Mouse (Mus musculus) cerebellum, adult 8-10 months (tissue): Measurements from ENCODE around the gene Klk12.

Source experiments
- DNase-seq: peaks from one replicate; pipeline ENCODE4 v3.0.0; 2022

Gene Klk12

DNA sequence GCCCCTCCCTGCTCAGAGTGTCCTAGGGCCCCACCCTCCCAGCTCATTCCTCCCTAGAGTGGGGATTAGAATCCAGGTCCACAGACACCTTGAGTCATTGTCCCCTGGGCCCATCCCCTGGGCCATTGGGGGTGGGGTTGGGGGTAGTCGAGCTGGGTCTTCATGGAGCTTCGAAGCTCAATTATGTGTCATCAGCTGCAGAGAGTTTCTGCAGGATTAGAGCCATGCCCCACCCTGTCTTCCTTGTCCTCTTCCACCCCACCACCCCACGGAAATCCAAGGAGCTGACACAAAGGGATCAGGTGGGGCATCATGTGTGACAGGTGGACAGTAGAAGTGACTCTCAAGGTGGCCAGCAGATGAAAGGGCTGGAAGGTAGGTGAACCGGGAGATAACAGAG is at the start of gene Klk12:
TSS of gene Klk12 (plus strand) at position 301 of the 400 bp plus-strand sequence.
- no peak for DNase-seq

GRCm38 (mm10) chr7:43747788-43748187 is 20.9 kb upstream of the Klk12 start:
- DNase-seq, result no peak

DNA sequence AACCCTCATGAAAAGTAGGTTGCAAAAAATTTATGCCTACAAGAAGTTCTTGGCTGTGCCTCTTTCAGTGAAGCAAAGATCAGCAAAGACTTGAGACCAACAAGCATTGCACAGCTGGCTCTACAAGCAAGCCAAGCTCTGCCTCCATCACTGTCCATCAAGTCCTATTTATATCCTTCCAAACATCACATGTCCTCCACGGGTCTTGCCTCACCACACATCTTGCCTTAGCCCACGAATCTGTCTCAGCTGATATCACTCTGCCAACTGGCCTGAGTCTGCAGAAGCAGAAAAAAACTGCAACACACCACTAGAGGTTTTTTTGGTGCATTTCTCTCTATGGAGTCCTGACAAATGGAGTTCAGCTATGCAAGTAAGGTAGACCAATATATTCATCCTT is 15.9 kb upstream of the Klk12 start:
- DNase-seq, result no peak

- DNase-seq, result no peak
Observed at GRCm38 (mm10) chr7:43766484-43766883, 2.2 kb upstream of the Klk12 start.

- DNase-seq, result no peak
Observed at GRCm38 (mm10) chr7:43769636-43770035, 939 bp downstream of the Klk12 start.

- no peak for DNase-seq
Observed at GRCm38 (mm10) chr7:43770701-43771100, 2.0 kb downstream of the Klk12 start.

DNA sequence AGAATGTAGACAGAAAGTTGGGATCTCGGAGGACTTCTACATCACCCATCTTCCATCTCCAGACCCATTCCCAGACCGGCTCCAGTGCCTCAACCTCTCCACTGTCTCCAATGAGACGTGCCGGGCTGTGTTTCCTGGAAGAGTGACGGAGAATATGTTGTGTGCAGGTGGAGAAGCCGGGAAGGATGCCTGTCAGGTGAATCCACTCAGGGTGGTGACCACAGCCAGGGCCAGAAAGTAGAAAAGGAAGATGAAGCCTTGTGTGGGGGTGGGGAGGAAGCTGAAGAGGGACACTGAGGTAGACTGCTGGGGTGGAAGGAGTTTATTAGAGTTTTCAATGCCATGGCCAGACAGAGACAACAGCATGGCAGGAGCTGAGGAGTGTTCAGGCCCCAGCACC is 3.2 kb downstream of the Klk12 start:
- DNase-seq, result no peak

GRCm38 (mm10) chr7:43772901-43773300 is 4.2 kb downstream of the Klk12 start:
- no peak for DNase-seq

DNA sequence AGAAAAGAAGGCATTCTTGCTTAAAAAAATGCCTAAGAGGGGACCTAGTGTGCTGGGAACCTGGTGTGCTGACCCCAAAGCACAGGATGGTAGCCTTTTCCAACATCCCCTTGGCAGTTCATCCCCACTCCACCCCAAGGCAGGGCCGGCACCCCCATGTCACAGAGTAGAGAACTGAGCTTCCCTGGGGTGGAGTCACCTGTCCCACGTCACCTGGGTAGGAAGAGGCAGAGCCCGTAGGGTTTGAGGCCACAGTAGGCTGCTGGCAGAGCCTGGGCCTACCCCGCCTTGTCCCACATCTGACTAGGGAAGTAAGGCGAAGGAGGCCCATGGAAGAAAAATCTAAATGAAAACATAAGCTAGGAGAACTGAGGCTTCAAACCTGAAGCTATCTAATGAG is 5.7 kb downstream of the Klk12 start, which contains the start of gene Klk11:
TSS of gene Klk11 (plus strand) at position 241 of the 400 bp plus-strand sequence.
- DNase-seq, result no peak

GRCm38 (mm10) chr7:43774802-43775201 is 6.1 kb downstream of the Klk12 start:
- DNase-seq, result no peak

GRCm38 (mm10) chr7:43775311-43776057 is 6.8 kb downstream of the Klk12 start:
- no peak for DNase-seq

- no peak for DNase-seq
Observed at GRCm38 (mm10) chr7:43776506-43776905, 7.8 kb downstream of the Klk12 start.

DNA sequence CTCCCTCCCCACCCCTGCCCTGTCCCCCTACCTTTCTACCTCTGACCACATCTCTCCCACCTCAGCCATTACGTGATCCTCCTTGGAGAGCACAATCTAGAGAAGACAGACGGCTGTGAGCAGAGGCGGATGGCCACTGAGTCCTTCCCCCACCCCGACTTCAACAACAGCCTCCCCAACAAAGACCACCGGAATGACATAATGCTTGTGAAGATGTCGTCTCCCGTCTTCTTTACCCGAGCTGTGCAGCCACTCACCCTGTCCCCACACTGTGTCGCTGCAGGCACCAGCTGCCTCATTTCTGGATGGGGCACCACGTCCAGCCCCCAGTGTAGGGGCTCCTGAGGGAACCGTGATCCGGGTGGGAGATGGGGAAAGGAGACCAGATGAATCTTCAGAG is 8.7 kb downstream of the Klk12 start:
- DNase-seq, result no peak

- no peak for DNase-seq
Observed at GRCm38 (mm10) chr7:43778176-43778970, 9.7 kb downstream of the Klk12 start.

- no peak for DNase-seq
Observed at GRCm38 (mm10) chr7:43780241-43780640, 11.5 kb downstream of the Klk12 start.

GRCm38 (mm10) chr7:43780746-43781145 is 12.0 kb downstream of the Klk12 start, which contains the start of gene Klk10:
Gene Klk10 (plus strand): TSS chr7:43781035.
- DNase-seq, result no peak

DNA sequence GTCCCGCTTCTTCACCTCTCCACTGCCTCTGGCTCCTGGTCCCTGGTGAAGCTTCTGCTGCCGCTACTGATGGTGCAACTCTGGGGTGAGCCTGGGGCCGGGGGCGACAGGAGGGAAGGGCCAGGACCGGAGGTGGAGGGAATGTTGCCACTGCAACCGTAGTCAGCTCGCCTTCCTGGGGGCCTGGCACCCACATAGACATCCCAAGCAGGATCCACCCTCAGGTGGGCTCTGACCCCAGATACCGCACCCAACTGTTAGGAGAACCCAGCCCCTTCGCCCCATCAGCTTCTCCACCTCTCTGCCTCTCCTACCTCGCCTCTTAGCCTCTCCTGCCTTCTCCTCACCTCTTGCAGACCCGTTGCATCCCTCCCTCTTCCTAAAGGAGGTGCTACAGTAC is 12.8 kb downstream of the Klk12 start:
- no peak for DNase-seq

- peak; percentile 7 for DNase-seq
Observed at GRCm38 (mm10) chr7:43782275-43783265, 13.9 kb downstream of the Klk12 start.

GRCm38 (mm10) chr7:43785286-43785685 is 16.6 kb downstream of the Klk12 start:
- no peak for DNase-seq

- no peak for DNase-seq
Observed at GRCm38 (mm10) chr7:43788096-43788495, 19.4 kb downstream of the Klk12 start.

- no peak for DNase-seq
Observed at GRCm38 (mm10) chr7:43789295-43789694, 20.6 kb downstream of the Klk12 start.

DNA sequence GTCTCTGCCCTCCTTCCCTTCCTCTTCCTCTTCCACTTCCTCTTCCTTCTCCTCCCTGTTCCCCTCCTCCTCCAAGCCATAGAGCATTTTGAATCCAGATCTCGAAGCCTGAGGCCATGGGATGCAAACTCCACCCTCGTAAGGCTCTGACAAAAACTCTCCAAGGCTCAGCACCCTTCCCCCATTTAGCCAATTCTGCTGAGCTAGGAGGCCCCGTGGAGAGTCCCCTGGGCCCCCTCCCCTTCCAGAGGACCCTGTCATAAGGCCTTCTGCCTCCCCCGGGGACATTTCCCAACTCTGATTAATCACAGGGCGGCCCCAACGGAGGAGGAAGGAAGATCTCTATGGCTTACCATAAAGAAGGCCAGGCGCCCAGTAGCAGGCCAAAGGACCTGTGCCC is 22.9 kb downstream of the Klk12 start, which contains the start of gene Klk9:
TSS of gene Klk9 (plus strand) at position 301 of the 400 bp plus-strand sequence.
- DNase-seq, result no peak

DNA sequence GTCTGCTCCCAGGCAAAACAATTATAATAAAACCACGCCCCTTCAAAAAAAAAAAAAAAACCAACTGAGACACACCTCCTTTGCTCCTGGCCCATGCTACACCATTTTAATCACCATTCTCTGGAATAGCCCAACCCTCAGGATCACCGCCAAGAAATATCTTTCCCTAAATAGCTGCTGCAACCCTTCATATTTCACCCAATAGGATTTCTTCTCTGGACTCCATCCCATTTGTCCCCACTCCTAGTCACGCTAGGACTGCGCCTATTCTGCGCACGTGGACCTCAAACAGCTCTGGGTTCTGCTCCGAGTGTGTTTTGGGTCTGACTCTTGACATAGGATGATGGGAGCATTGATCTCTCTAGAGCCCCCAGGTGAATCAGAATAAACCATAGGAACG is 27.7 kb downstream of the Klk12 start:
- DNase-seq, result no peak
